Mouse (Mus musculus): ENCODE measurements at regions not wholly inside any gene's neighbourhood (a gene's known extent, or its start where the extent isn't known, plus 50 kb on each side); places are given as distances from the start of the nearest gene placed in this dataset.

- DNase-seq = no peak
Observed at GRCm38 (mm10) chr10:98665936-98666505, 248.2 kb upstream of the Atp2b1 start.

- no peak for DNase-seq
Observed at GRCm38 (mm10) chr10:98667728-98668127, 246.5 kb upstream of the Atp2b1 start.

GRCm38 (mm10) chr10:98674131-98674530 is 240.1 kb upstream of the Atp2b1 start:
- DNase-seq = no peak

GRCm38 (mm10) chr10:98676907-98677306 is 237.3 kb upstream of the Atp2b1 start:
- no peak for DNase-seq

GRCm38 (mm10) chr10:98678234-98678633 is 236.0 kb upstream of the Atp2b1 start:
- DNase-seq = no peak

GRCm38 (mm10) chr10:98682436-98682835 is 231.8 kb upstream of the Atp2b1 start:
- DNase-seq = no peak

GRCm38 (mm10) chr10:98684195-98684594 is 230.0 kb upstream of the Atp2b1 start:
- peak; percentile 4 for DNase-seq

GRCm38 (mm10) chr10:98684707-98685106 is 229.5 kb upstream of the Atp2b1 start:
- DNase-seq = no peak

- no peak for DNase-seq
Observed at GRCm38 (mm10) chr10:98685739-98686138, 228.5 kb upstream of the Atp2b1 start.

- no peak for DNase-seq
Observed at GRCm38 (mm10) chr10:98686370-98686769, 227.8 kb upstream of the Atp2b1 start.

- no peak for DNase-seq
Observed at GRCm38 (mm10) chr10:98691816-98692215, 222.4 kb upstream of the Atp2b1 start.

- no peak for DNase-seq
Observed at GRCm38 (mm10) chr10:98694690-98695370, 219.4 kb upstream of the Atp2b1 start.

GRCm38 (mm10) chr10:98695371-98695725 is 218.9 kb upstream of the Atp2b1 start:
- DNase-seq = no peak

- DNase-seq = no peak
Observed at GRCm38 (mm10) chr10:98697866-98698265, 216.3 kb upstream of the Atp2b1 start.

GRCm38 (mm10) chr10:98699579-98699978 is 214.6 kb upstream of the Atp2b1 start:
- no peak for DNase-seq

GRCm38 (mm10) chr10:98700407-98700806 is 213.8 kb upstream of the Atp2b1 start:
- DNase-seq = no peak

- no peak for DNase-seq
Observed at GRCm38 (mm10) chr10:98701285-98701684, 212.9 kb upstream of the Atp2b1 start.

- no peak for DNase-seq
Observed at GRCm38 (mm10) chr10:98702470-98703215, 211.6 kb upstream of the Atp2b1 start.

GRCm38 (mm10) chr10:98703642-98704293 is 210.4 kb upstream of the Atp2b1 start:
- no peak for DNase-seq

- DNase-seq = no peak
Observed at GRCm38 (mm10) chr10:98704559-98704958, 209.6 kb upstream of the Atp2b1 start.

- DNase-seq = no peak
Observed at GRCm38 (mm10) chr10:98717856-98718255, 196.3 kb upstream of the Atp2b1 start.

GRCm38 (mm10) chr10:98718706-98719105 is 195.5 kb upstream of the Atp2b1 start:
- DNase-seq = no peak

- no peak for DNase-seq
Observed at GRCm38 (mm10) chr10:98720256-98721005, 193.8 kb upstream of the Atp2b1 start.

Data from adrenal gland, adult 8-10 months (tissue).